Mouse (Mus musculus) kidney, postnatal 14 days (tissue): ENCODE measurements around the gene Klrb1c.
"Not testable (repeated sequence)": the region's sequence is repeated elsewhere in the genome, so short reads cannot be mapped to it uniquely, and the experiment has no call there.

ENCODE experiments used
- DNase-seq: peaks from one replicate; pipeline ENCODE4 v3.0.0; 2022; ENCODE audit warnings: mixed read lengths

Gene Klrb1c

GRCm38 (mm10) chr6:128754748-128755401 is 34.1 kb downstream of the Klrb1c start:
- DNase-seq: not testable (repeated sequence)

GRCm38 (mm10) chr6:128754265-128754664 is 34.8 kb downstream of the Klrb1c start:
- not testable (repeated sequence) for DNase-seq

- peak; percentile 88 for DNase-seq
Observed at GRCm38 (mm10) chr6:128753610-128754224, 35.3 kb downstream of the Klrb1c start.

- not testable (repeated sequence) for DNase-seq
Observed at GRCm38 (mm10) chr6:128747006-128747405, 42.0 kb downstream of the Klrb1c start.

- no peak for DNase-seq
Observed at GRCm38 (mm10) chr6:128737445-128737844, 51.6 kb downstream of the Klrb1c start.

GRCm38 (mm10) chr6:128736100-128736499 is 52.9 kb downstream of the Klrb1c start:
- DNase-seq: peak; percentile 12

- no peak for DNase-seq
Observed at GRCm38 (mm10) chr6:128734896-128735295, 54.1 kb downstream of the Klrb1c start.

- no peak for DNase-seq
Observed at GRCm38 (mm10) chr6:128733908-128734679, 54.9 kb downstream of the Klrb1c start.

- no peak for DNase-seq
Observed at GRCm38 (mm10) chr6:128732032-128732431, 57.0 kb downstream of the Klrb1c start.
